In the genomic region with DNA sequence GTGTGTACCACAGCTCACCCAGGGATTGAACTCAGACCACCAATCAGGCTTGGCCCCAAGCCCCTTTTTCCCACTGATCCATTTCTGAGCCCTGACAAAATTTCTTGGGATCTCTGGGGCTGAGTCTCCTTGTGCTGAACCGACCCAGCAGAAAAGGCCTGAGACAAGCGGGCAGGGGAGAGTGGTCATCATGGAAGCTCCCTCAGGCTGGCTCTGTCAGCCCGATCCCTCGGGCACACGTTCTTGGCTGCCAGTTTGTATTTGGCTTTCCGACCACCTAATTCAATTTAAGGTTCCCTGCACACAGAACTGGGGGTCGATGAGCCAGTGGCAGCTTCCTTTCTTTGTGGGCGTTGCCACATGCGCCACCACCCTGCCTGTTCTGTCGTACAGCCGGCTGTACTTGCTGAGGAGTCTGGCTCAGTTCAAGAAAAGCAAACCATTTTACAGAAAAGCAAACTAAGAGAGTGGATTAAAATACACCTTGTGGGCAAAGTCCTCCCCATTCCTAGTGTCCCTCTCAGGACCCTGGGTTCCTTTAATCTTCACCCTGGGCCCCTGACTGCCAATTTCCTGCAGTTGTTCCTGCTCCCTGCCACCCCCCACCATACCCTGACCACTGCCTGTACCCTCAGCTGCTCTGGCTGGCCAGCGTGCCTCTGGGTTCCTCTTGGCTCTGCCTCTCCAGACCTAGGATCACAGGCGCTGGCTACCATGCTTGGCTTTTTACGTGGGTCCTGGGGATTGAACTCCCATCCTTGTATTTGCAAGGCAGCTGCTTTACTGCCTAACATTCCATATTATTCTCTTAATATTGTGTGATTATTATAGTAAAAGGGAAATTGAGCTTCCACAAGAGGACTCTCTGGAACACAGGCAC, we compare ENCODE assay signal across 31 mouse cellular contexts. TPM values are rescaled to one million over a fixed set of nuclear protein-coding genes. Genes with fewer than 3 reads are reported as not detected.
DNase-seq lines count a peak whose midpoint lies in the region; ATAC-seq and TF ChIP-seq lines count a peak whose summit lies in the region.
"Had no signal": no experiment of that assay in that cellular context is flagged by ENCODE, and none has a peak within 500 bp of the region (broad histone marks: within the 10 kb centered on the region; RNA-seq: fewer than 3 reads in every experiment).

No protein-coding gene starts in this region.

- no peak for TF ChIP-seq CTCF in brain, embryonic 14.5 days (IDR thresholded peaks at IDR 0.05; ENCODE audit: borderline replicate concordance, extremely low read depth, insufficient read depth, insufficient read length)

- H3K4me2 ChIP-seq in limb, embryonic 13.5 days (replicated peaks), result no peak overlapping the region
- H3K4me2 ChIP-seq in intestine, embryonic 16.5 days (ENCODE audit: low read depth, low read length), result no peak overlapping the region
- no peak overlapping the region for H3K4me2 ChIP-seq in kidney, embryonic 15.5 days
- H3K4me2 ChIP-seq: forebrain, embryonic 12.5 days; heart, embryonic 15.5 days; limb, embryonic 15.5 days; liver, embryonic 15.5 days had no signal

- H3K4me1 ChIP-seq in limb, embryonic 13.5 days, result peaks cover 11% of the 10 kb centered on the region; the same call in 1 of the 2 replicates
- H3K4me1 ChIP-seq in limb, embryonic 10.5 days, result peaks cover 20% of the 10 kb centered on the region
- no peaks in the 10 kb centered on the region for H3K4me1 ChIP-seq in intestine, embryonic 16.5 days (ENCODE audit: control insufficient read depth, insufficient read depth, low read length)
- peaks cover 6% of the 10 kb centered on the region; the same call in 1 of the 2 replicates for H3K4me1 ChIP-seq in kidney, embryonic 15.5 days
- H3K4me1 ChIP-seq: liver, embryonic 15.5 days had no signal

- H3K36me3 ChIP-seq in limb, embryonic 13.5 days, result peaks cover 38% of the 10 kb centered on the region
- H3K36me3 ChIP-seq in limb, embryonic 10.5 days, result peaks cover 41% of the 10 kb centered on the region
- peaks cover 9% of the 10 kb centered on the region; the same call in 1 of the 2 replicates for H3K36me3 ChIP-seq in intestine, embryonic 16.5 days (ENCODE audit: control insufficient read depth, insufficient read depth, low read length)
- H3K36me3 ChIP-seq in kidney, embryonic 15.5 days, result peaks cover 42% of the 10 kb centered on the region

- H3K9me3 ChIP-seq in limb, embryonic 13.5 days, result no peaks in the 10 kb centered on the region
- H3K9me3 ChIP-seq in limb, embryonic 10.5 days (replicated peaks), result no peaks in the 10 kb centered on the region
- H3K9me3 ChIP-seq in intestine, embryonic 16.5 days (ENCODE audit: control insufficient read depth, low read length), result no peaks in the 10 kb centered on the region
- no peaks in the 10 kb centered on the region for H3K9me3 ChIP-seq in kidney, embryonic 15.5 days (replicated peaks)
- H3K9me3 ChIP-seq: forebrain, embryonic 12.5 days; heart, embryonic 15.5 days; limb, embryonic 15.5 days; liver, embryonic 15.5 days had no signal

- H3K27ac ChIP-seq in limb, embryonic 13.5 days, result no peak overlapping the region
- H3K27ac ChIP-seq in limb, embryonic 10.5 days, result no peak overlapping the region
- H3K27ac ChIP-seq in intestine, embryonic 16.5 days (ENCODE audit: low read length), result no peak overlapping the region
- H3K27ac ChIP-seq in kidney, embryonic 15.5 days, result no peak overlapping the region
- H3K27ac ChIP-seq: forebrain, embryonic 12.5 days; heart, embryonic 15.5 days; limb, embryonic 15.5 days; liver, embryonic 15.5 days; macrophage had no signal

- intact Hi-C loops in heart, postnatal 10 days (cut with DNase I), result no loop called here

- peak overlapping the region; percentile 4; the same call in 1 of the 2 replicates for H3K9ac ChIP-seq in limb, embryonic 13.5 days
- H3K9ac ChIP-seq in intestine, embryonic 16.5 days (ENCODE audit: low read depth, low read length), result 0 out of 2 replicates have a peak overlapping the region, but pooled peaks have one; percentile 19
- H3K9ac ChIP-seq in kidney, embryonic 15.5 days, result no peak overlapping the region
- H3K9ac ChIP-seq: forebrain, embryonic 12.5 days; heart, embryonic 15.5 days; limb, embryonic 15.5 days; liver, embryonic 15.5 days had no signal

- H3K27me3 ChIP-seq in limb, embryonic 13.5 days, result no peaks in the 10 kb centered on the region
- no peaks in the 10 kb centered on the region for H3K27me3 ChIP-seq in limb, embryonic 10.5 days (ENCODE audit: low read depth, poor library complexity, severe bottlenecking)
- H3K27me3 ChIP-seq in intestine, embryonic 16.5 days (replicated peaks; ENCODE audit: control insufficient read depth, insufficient read depth, low read length), result no peaks in the 10 kb centered on the region
- no peaks in the 10 kb centered on the region for H3K27me3 ChIP-seq in kidney, embryonic 15.5 days
- H3K27me3 ChIP-seq: CH12.LX; forebrain, embryonic 12.5 days; heart, embryonic 15.5 days; limb, embryonic 15.5 days; liver, embryonic 15.5 days had no signal

- no peak for TF ChIP-seq POLR2A in brain, embryonic 14.5 days (IDR thresholded peaks at IDR 0.05; ENCODE audit: borderline replicate concordance, extremely low read depth, insufficient read depth, insufficient read length, poor library complexity, severe bottlenecking)

- H3K4me3 ChIP-seq in limb, embryonic 13.5 days, result no peak overlapping the region
- no peak overlapping the region for H3K4me3 ChIP-seq in limb, embryonic 10.5 days
- H3K4me3 ChIP-seq in intestine, embryonic 16.5 days (ENCODE audit: low read length), result no peak overlapping the region
- no peak overlapping the region for H3K4me3 ChIP-seq in kidney, embryonic 15.5 days (replicated peaks)
- H3K4me3 ChIP-seq: forebrain, embryonic 12.5 days; heart, embryonic 15.5 days; limb, embryonic 15.5 days; liver, embryonic 15.5 days had no signal

- peak; percentile 78 for DNase-seq in heart, adult 11 months
- DNase-seq in heart, postnatal 10 days, result no peak
- no peak for DNase-seq in limb, embryonic 10.5 days (ENCODE audit: low spot score)
- DNase-seq in brain, embryonic 14.5 days (ENCODE audit: low read depth), result peak; percentile 10
- DNase-seq: adrenal gland, postnatal 14 days; cerebellum, adult 11-12 months; cerebellum, postnatal 25 days; embryo, embryonic 11 days; gastrocnemius, postnatal 14 days; retina, postnatal 1 day; right cerebral cortex, postnatal 4 days; thymus, postnatal 25 days had no signal

- no peak for ATAC-seq in limb, embryonic 13.5 days (ENCODE audit: low FRiP score, low read depth)
- no peak for ATAC-seq in intestine, embryonic 16.5 days
- ATAC-seq in kidney, embryonic 15.5 days (replicated peaks; ENCODE audit: low FRiP score), result no peak
- ATAC-seq: inflammation-experienced regulatory T-cells, adult 6 months had no signal

- WGBS in limb, embryonic 13.5 days, result 69% methylated on average over 14 of the region's 14 CpGs
- 83% methylated on average over 14 of the region's 14 CpGs for WGBS in limb, embryonic 10.5 days
- WGBS in intestine, embryonic 16.5 days, result 58% methylated on average over 14 of the region's 14 CpGs
- WGBS in kidney, embryonic 15.5 days, result 55% methylated on average over 14 of the region's 14 CpGs

RNA-seq across cellular contexts. Expression of gene Cela2a, which starts 8.9 kb away (rescaled TPM):
- under 1 TPM in 1 of 2 experiments, not detected in 1; 0.87 TPM for total RNA-seq in heart, postnatal 10 days (2021)
- 0.20 TPM in 1 of 2 replicates, not detected in the other for polyA plus RNA-seq in limb, embryonic 13.5 days (2015; fragmentation: Nextera tagmentation; extraction: Ambion mirVana)
- polyA plus RNA-seq in limb, embryonic 10.5 days (2016; fragmentation: Nextera tagmentation; extraction: Ambion mirVana), result not detected in 2 replicates
- 0.19 and 0.21 TPM in 2 replicates for polyA plus RNA-seq in brain, embryonic 14.5 days (2012; rRNA removed)
- 455 and 890 TPM in 2 replicates for polyA plus RNA-seq in intestine, embryonic 16.5 days (2015; fragmentation: Nextera tagmentation; extraction: Ambion mirVana)
- 0.19 TPM in 1 of 2 replicates, not detected in the other for polyA plus RNA-seq in kidney, embryonic 15.5 days (2015; fragmentation: Nextera tagmentation; extraction: Ambion mirVana)
- total RNA-seq: gastrocnemius, postnatal 14 days; hematopoietic stem cell, adult 5-6 weeks; layer of hippocampus, adult 8-10 months; left cerebral cortex, postnatal 10 days; MEL; monocyte, adult 5-6 weeks had no signal
- polyA plus RNA-seq: forebrain, embryonic 12.5 days; inflammation-experienced regulatory T-cells, adult 6 months; kidney, embryonic 16.5 days; limb, embryonic 15.5 days; lung, embryonic 16.5 days; macrophage; neural tube, embryonic 11.5 days had no signal

RNA-seq across cellular contexts. Expression of gene Casp9, which starts 23.6 kb away (rescaled TPM):
- total RNA-seq in heart, postnatal 10 days (2021), result 10 to 100 TPM; 10.5 to 12.4 TPM
- 17.1 and 17.2 TPM in 2 replicates for polyA plus RNA-seq in limb, embryonic 13.5 days (2015; fragmentation: Nextera tagmentation; extraction: Ambion mirVana)
- polyA plus RNA-seq in limb, embryonic 10.5 days (2016; fragmentation: Nextera tagmentation; extraction: Ambion mirVana), result 24.0 and 24.2 TPM in 2 replicates
- polyA plus RNA-seq in brain, embryonic 14.5 days (2012; rRNA removed), result 27.8 and 29.2 TPM in 2 replicates
- polyA plus RNA-seq in intestine, embryonic 16.5 days (2015; fragmentation: Nextera tagmentation; extraction: Ambion mirVana), result 21.3 and 24.1 TPM in 2 replicates
- 23.7 and 25.8 TPM in 2 replicates for polyA plus RNA-seq in kidney, embryonic 15.5 days (2015; fragmentation: Nextera tagmentation; extraction: Ambion mirVana)

RNA-seq across cellular contexts. Expression of gene Dnajc16, which starts 26.3 kb away (rescaled TPM):
- 10 to 100 TPM; 17.6 to 18.0 TPM for total RNA-seq in heart, postnatal 10 days (2021)
- polyA plus RNA-seq in limb, embryonic 13.5 days (2015; fragmentation: Nextera tagmentation; extraction: Ambion mirVana), result 3.4 and 3.6 TPM in 2 replicates
- 3.7 and 4.6 TPM in 2 replicates for polyA plus RNA-seq in limb, embryonic 10.5 days (2016; fragmentation: Nextera tagmentation; extraction: Ambion mirVana)
- 17.7 and 19.9 TPM in 2 replicates for polyA plus RNA-seq in brain, embryonic 14.5 days (2012; rRNA removed)
- 4.2 and 4.3 TPM in 2 replicates for polyA plus RNA-seq in intestine, embryonic 16.5 days (2015; fragmentation: Nextera tagmentation; extraction: Ambion mirVana)
- 5.2 and 5.5 TPM in 2 replicates for polyA plus RNA-seq in kidney, embryonic 15.5 days (2015; fragmentation: Nextera tagmentation; extraction: Ambion mirVana)

RNA-seq across cellular contexts. Expression of gene Ctrc, which starts 29.1 kb away (rescaled TPM):
- not detected for total RNA-seq in heart, postnatal 10 days (2021)
- not detected in 2 replicates for polyA plus RNA-seq in limb, embryonic 13.5 days (2015; fragmentation: Nextera tagmentation; extraction: Ambion mirVana)
- polyA plus RNA-seq in limb, embryonic 10.5 days (2016; fragmentation: Nextera tagmentation; extraction: Ambion mirVana), result not detected in 2 replicates
- polyA plus RNA-seq in brain, embryonic 14.5 days (2012; rRNA removed), result not detected in 2 replicates
- polyA plus RNA-seq in intestine, embryonic 16.5 days (2015; fragmentation: Nextera tagmentation; extraction: Ambion mirVana), result 0.29 and 0.87 TPM in 2 replicates
- polyA plus RNA-seq in kidney, embryonic 15.5 days (2015; fragmentation: Nextera tagmentation; extraction: Ambion mirVana), result not detected in 2 replicates
- total RNA-seq: adrenal gland, postnatal 14 days; CH12.LX; gastrocnemius, postnatal 14 days; heart, adult 8-10 months; hematopoietic stem cell, adult 5-6 weeks; layer of hippocampus, adult 8-10 months; left cerebral cortex, postnatal 10 days; MEL; monocyte, adult 5-6 weeks had no signal
- polyA plus RNA-seq: forebrain, embryonic 12.5 days; heart, embryonic 15.5 days; inflammation-experienced regulatory T-cells, adult 6 months; kidney, embryonic 16.5 days; limb, embryonic 15.5 days; liver, embryonic 15.5 days; lung, embryonic 16.5 days; macrophage; neural tube, embryonic 11.5 days had no signal

RNA-seq across cellular contexts. Expression of gene Efhd2, which starts 57.7 kb away (rescaled TPM):
- 10 to 100 TPM; 30.4 to 36.7 TPM for total RNA-seq in heart, postnatal 10 days (2021)
- polyA plus RNA-seq in limb, embryonic 13.5 days (2015; fragmentation: Nextera tagmentation; extraction: Ambion mirVana), result 56.9 and 58.7 TPM in 2 replicates
- 33.7 and 35.1 TPM in 2 replicates for polyA plus RNA-seq in limb, embryonic 10.5 days (2016; fragmentation: Nextera tagmentation; extraction: Ambion mirVana)
- polyA plus RNA-seq in brain, embryonic 14.5 days (2012; rRNA removed), result 72.6 and 78.7 TPM in 2 replicates
- 140 and 163 TPM in 2 replicates for polyA plus RNA-seq in intestine, embryonic 16.5 days (2015; fragmentation: Nextera tagmentation; extraction: Ambion mirVana)
- 53.9 and 56.7 TPM in 2 replicates for polyA plus RNA-seq in kidney, embryonic 15.5 days (2015; fragmentation: Nextera tagmentation; extraction: Ambion mirVana)

Comparison
In these comparisons a context has a peak if more than half of its experiments do, and no peak if none do; other contexts are left out.
1. DNase-seq: peak in heart, adult 11 months (single experiment) and brain, embryonic 14.5 days (single experiment); none in heart, postnatal 10 days (0 of 2) and limb, embryonic 10.5 days (single experiment).
2. RNA of gene Cela2a, which starts 8.9 kb away (polyA plus RNA-seq): 455 to 890 TPM in intestine, embryonic 16.5 days; 0.19 to 0.21 TPM in brain, embryonic 14.5 days, 0.19 TPM in kidney, embryonic 15.5 days, 0.20 TPM in limb, embryonic 13.5 days and not detected in limb, embryonic 10.5 days; every median in the first group is over 100 times any median in the second.